Mouse (Mus musculus): Measurements from ENCODE around the gene Taok3.

DNA sequence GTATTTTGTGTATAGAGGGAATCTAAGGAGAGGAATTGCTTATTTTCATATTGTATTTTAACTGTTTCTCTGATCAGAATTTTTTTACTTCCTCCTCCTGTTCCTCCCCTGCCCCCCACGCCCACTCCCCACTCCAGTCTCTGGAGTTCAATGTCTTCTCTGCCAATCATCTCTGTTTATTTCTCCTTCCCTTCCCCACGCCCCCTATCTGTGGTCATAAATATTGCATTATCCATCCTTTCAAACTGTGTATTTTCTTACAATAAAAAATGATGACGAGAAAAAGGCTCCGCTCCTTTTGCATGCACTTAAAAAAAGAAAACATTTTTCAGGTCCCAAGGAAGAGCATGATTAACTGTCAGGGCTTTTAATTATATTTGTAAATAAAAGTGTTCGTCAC, 154.9 kb downstream of the Taok3 start:
- TF ChIP-seq CTCF (IDR thresholded peaks at IDR 0.05; ENCODE audit: low read depth) (peak; percentile 37; the same call in 1 of the 2 replicates), EP300 (IDR thresholded peaks at IDR 0.05; ENCODE audit: low read depth) (no peak)
